Mouse (Mus musculus) myocyte (in vitro differentiated cells): Measurements from ENCODE around the gene Notch3. TPM values are rescaled to one million over a fixed set of nuclear protein-coding genes. Genes with fewer than 3 reads are reported as not detected.
"Not testable (repeated sequence)": the region's sequence is repeated elsewhere in the genome, so short reads cannot be mapped to it uniquely, and the experiment has no call there.

Experiments used
- H3K27me3 ChIP-seq: one replicate; pipeline ENCODE4 v1.6.1; 2011; ENCODE audit not compliant: control insufficient read depth, insufficient read depth, insufficient read length
- H3K36me3 ChIP-seq: one replicate; pipeline ENCODE4 v1.6.1; 2011; ENCODE audit not compliant: control insufficient read depth, insufficient read depth
- H3K4me2 ChIP-seq: one replicate; pipeline ENCODE4 v1.6.1; 2011; ENCODE audit warnings: low read depth, control low read depth
- H3K4me3 ChIP-seq: one replicate; pipeline ENCODE4 v1.5.1; 2011; ENCODE audit warnings: mild to moderate bottlenecking, control low read depth, moderate library complexity
- H3K79me2 ChIP-seq: one replicate; pipeline ENCODE4 v1.6.1; 2011; ENCODE audit not compliant: control insufficient read depth, insufficient read depth
- H3ac ChIP-seq: one replicate; pipeline ENCODE4 v1.6.1; 2011; ENCODE audit not compliant: control insufficient read depth, insufficient read length
- CEBPB ChIP-seq: IDR thresholded peaks from 2 replicates; pipeline ENCODE4 v1.6.1; 2011; ENCODE audit warnings: mild to moderate bottlenecking, moderate library complexity; ENCODE audit not compliant: poor library complexity, insufficient read depth, severe bottlenecking
- E2F4 ChIP-seq: IDR thresholded peaks from one replicate; pipeline ENCODE4 v1.6.1; 2011; ENCODE audit warnings: mild to moderate bottlenecking, control low read depth, moderate library complexity; ENCODE audit not compliant: insufficient read depth
- MAX ChIP-seq: IDR thresholded peaks from one replicate; pipeline ENCODE4 v1.6.1; 2011; ENCODE audit warnings: low read depth, mild to moderate bottlenecking, control low read depth
- MYOD1 ChIP-seq, 3 experiments: IDR thresholded peaks; one replicate each; pipeline ENCODE4 v1.6.1; 2011; ENCODE audit warnings: control low read depth in 2 of 3, low read depth in 2 of 3, mild to moderate bottlenecking in 2 of 3, moderate library complexity in 1 of 3; ENCODE audit not compliant: insufficient read length in 2 of 3, control insufficient read depth in 1 of 3
- MYOG ChIP-seq, 3 experiments: IDR thresholded peaks; one replicate each; pipeline ENCODE4 v1.6.1; 2011; ENCODE audit warnings: control low read depth in 2 of 3, low read depth in 2 of 3, mild to moderate bottlenecking in 2 of 3; ENCODE audit not compliant: insufficient read length in 2 of 3, control insufficient read depth in 1 of 3, insufficient read depth in 1 of 3
- POLR2A ChIP-seq: IDR thresholded peaks from one replicate; pipeline ENCODE4 v1.6.1; 2011; ENCODE audit warnings: low read depth, mild to moderate bottlenecking, control low read depth, moderate library complexity; ENCODE audit not compliant: insufficient read length
- POLR2AphosphoS2 ChIP-seq: IDR thresholded peaks from one replicate; pipeline ENCODE4 v1.6.1; 2011; ENCODE audit warnings: low read depth, control low read depth; ENCODE audit not compliant: insufficient read length
- REST ChIP-seq: IDR thresholded peaks from one replicate; pipeline ENCODE4 v1.6.1; 2011; ENCODE audit warnings: mild to moderate bottlenecking, control low read depth, moderate library complexity; ENCODE audit not compliant: insufficient read depth, insufficient read length
- SRF ChIP-seq: IDR thresholded peaks from one replicate; pipeline ENCODE4 v1.6.1; 2011; ENCODE audit warnings: low read depth; ENCODE audit not compliant: control insufficient read depth, insufficient read length
- TCF12 ChIP-seq: IDR thresholded peaks from one replicate; pipeline ENCODE4 v1.6.1; 2011; ENCODE audit warnings: mild to moderate bottlenecking, control low read depth; ENCODE audit not compliant: poor library complexity, insufficient read depth, severe bottlenecking
- TCF3 ChIP-seq: IDR thresholded peaks from one replicate; pipeline ENCODE4 v1.6.1; 2011; ENCODE audit warnings: low read depth, control low read depth; ENCODE audit not compliant: insufficient read length
- USF1 ChIP-seq: IDR thresholded peaks from one replicate; pipeline ENCODE4 v1.6.1; 2011; ENCODE audit warnings: low read depth, mild to moderate bottlenecking, control low read depth, moderate library complexity
- polyA plus RNA-seq: library from polyadenylated mRNA; unstranded; fragments of >200 nt; fragmentation: generic; extraction: Trizol; gene quantifications from one replicate; pipeline ENCODE4 v1.2.1, GENCODE M21; 2012; ENCODE audit warnings: missing spikeins

Notch3 gene
- polyA plus RNA-seq, 1 experiment, result 84.6 TPM

DNA sequence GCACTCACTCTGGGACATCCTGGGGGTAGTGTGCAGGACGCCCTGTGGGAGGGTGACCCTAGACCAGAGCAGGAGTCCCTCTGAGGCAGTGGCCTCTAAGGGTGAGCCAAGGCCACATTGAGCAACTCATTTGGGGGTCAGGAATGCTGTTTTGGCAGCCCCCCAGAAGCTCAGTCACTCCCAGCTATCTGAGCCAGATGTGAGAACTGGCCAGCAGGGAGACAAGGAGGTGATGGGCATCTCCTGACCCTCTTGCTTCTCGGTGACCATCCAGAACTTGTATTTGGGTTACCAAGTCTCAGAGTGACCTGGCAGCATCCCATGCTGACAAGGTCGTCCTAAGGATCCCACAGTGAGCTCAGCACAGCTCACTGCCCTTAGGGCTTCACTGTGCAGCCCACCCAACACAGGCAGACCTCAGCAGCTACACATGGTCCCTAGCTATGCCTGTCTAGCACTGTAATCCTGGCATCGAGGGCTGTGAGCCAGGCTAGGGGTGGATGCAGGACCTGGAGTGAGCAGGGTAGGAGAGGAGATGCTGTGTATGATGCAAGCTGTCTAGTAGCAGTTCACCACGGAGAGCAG is 49.3 kb downstream of the Notch3 start:
- Histone ChIP-seq H3K27me3 (no peaks in the 10 kb centered on the region), H3K4me3 (no peak overlapping the region), H3ac (no peak overlapping the region), H3K79me2 (no peaks in the 10 kb centered on the region), H3K4me2 (peak overlapping the region; percentile 63), H3K36me3 (peaks cover 4% of the 10 kb centered on the region)
- peak; percentile 61; the same call in 1 of the 2 replicates for TF ChIP-seq CEBPB
- TF ChIP-seq MYOD1 (IDR thresholded peaks at IDR 0.05; ENCODE audit: control insufficient read depth in 1 of 3, insufficient read length in 2 of 3, low read depth in 2 of 3), result no peak
- no peak for TF ChIP-seq TCF3
- TF ChIP-seq TCF12, result no peak
- peak; percentile 56 for TF ChIP-seq POLR2A
- TF ChIP-seq MYOG (IDR thresholded peaks at IDR 0.05; ENCODE audit: control insufficient read depth in 1 of 3, insufficient read depth in 1 of 3, insufficient read length in 2 of 3, low read depth in 2 of 3), result no peak
- no peak for TF ChIP-seq E2F4
- no peak for TF ChIP-seq USF1

- Histone ChIP-seq H3K79me2 (no peaks in the 10 kb centered on the region), H3K4me3 (no peak overlapping the region), H3K4me2 (no peak overlapping the region), H3K36me3 (peaks cover 4% of the 10 kb centered on the region), H3K27me3 (no peaks in the 10 kb centered on the region), H3ac (no peak overlapping the region)
- TF ChIP-seq POLR2A (no peak), MAX (no peak), TCF3 (no peak), REST (no peak), USF1 (no peak)
Measured at GRCm38 (mm10) chr17:32116586-32117286, 49.9 kb downstream of the Notch3 start.

DNA sequence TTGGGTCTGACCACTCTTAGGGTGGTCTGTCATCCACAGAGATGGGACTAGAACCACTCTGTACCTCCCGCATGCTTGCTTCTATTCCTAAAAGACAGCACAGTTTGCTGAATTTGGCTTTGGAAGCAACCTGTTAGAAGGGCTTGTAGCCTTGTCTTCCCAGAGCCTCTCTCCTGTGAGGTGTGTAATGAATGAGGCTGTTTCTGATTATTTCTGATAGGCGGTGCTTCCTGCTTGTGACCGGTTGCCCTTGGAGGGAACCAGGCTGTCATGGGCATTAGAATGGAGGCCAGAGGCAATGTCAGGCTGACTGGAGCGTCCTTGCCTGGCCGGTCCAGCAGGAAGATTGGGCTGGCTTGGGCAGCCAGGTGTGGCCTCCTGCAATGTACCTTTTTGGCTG is 52.2 kb downstream of the Notch3 start:
- not testable (repeated sequence) for H3K4me3 ChIP-seq, H3K27me3 ChIP-seq, H3ac ChIP-seq, H3K79me2 ChIP-seq, H3K4me2 ChIP-seq, H3K36me3 ChIP-seq

- TF ChIP-seq TCF3 (no peak), TCF12 (no peak), POLR2A (no peak), E2F4 (no peak), MAX (no peak), MYOD1 (IDR thresholded peaks at IDR 0.05; ENCODE audit: control insufficient read depth in 1 of 3, insufficient read length in 2 of 3, low read depth in 2 of 3) (no peak), CEBPB (no peak), MYOG (IDR thresholded peaks at IDR 0.05; ENCODE audit: control insufficient read depth in 1 of 3, insufficient read depth in 1 of 3, insufficient read length in 2 of 3, low read depth in 2 of 3) (no peak), POLR2AphosphoS2 (no peak), SRF (no peak), REST (no peak), USF1 (no peak)
Measured at GRCm38 (mm10) chr17:32113523-32114421, 52.9 kb downstream of the Notch3 start.

DNA sequence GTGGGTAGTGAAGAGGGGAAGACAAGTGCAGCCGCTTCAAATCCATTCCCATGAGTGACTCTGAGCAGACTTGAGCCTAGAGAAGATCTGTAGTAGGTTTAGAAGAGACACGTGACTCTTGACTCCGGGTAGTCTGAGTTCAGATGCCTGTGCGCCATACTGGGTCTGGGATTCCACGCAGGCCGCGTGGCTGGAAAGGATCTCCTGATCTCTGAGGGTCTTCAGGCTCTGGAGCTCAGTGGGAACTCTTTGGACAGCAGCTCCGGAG is 53.5 kb downstream of the Notch3 start:
- Histone ChIP-seq H3ac (no peak overlapping the region), H3K27me3 (no peaks in the 10 kb centered on the region), H3K36me3 (no peaks in the 10 kb centered on the region), H3K79me2 (no peaks in the 10 kb centered on the region), H3K4me2 (no peak overlapping the region), H3K4me3 (no peak overlapping the region)
- TF ChIP-seq POLR2A, result no peak
- TF ChIP-seq USF1, result no peak
- TF ChIP-seq CEBPB, result no peak
- no peak for TF ChIP-seq MYOD1 (IDR thresholded peaks at IDR 0.05; ENCODE audit: control insufficient read depth in 1 of 3, insufficient read length in 2 of 3, low read depth in 2 of 3)
- no peak for TF ChIP-seq SRF
- TF ChIP-seq MYOG (IDR thresholded peaks at IDR 0.05; ENCODE audit: control insufficient read depth in 1 of 3, insufficient read depth in 1 of 3, insufficient read length in 2 of 3, low read depth in 2 of 3), result no peak
- TF ChIP-seq MAX, result no peak
- no peak for TF ChIP-seq TCF12

More at GRCm38 (mm10) chr17:32113523-32114421, 52.9 kb downstream of the Notch3 start:
- Histone ChIP-seq H3K36me3 (no peaks in the 10 kb centered on the region), H3K79me2 (no peaks in the 10 kb centered on the region), H3ac (no peak overlapping the region), H3K4me3 (no peak overlapping the region), H3K27me3 (no peaks in the 10 kb centered on the region), H3K4me2 (no peak overlapping the region)
